Mouse (Mus musculus): ENCODE data around the gene Bach2.

Gene Bach2

DNA sequence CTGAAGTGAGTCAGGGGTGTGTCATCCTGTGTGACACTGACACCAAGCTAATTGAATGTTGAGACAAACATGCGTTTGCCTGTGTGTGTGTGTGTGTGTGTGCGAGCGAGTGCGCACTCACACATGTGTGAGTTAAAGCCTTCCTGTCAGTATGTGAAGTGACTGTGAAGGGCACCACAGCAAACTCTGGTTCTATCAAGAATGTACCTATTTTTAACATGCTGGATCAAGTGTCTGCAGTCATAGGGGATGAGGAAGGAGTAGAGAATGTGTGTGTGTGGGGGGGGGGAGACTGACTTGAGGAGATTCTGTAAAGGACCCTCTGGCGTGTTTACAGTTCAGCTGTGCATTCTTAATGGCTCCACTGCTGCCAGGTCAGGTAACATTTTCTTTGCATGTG lies 64.1 kb downstream of the Bach2 start:
- DNase-seq: no peak

DNA sequence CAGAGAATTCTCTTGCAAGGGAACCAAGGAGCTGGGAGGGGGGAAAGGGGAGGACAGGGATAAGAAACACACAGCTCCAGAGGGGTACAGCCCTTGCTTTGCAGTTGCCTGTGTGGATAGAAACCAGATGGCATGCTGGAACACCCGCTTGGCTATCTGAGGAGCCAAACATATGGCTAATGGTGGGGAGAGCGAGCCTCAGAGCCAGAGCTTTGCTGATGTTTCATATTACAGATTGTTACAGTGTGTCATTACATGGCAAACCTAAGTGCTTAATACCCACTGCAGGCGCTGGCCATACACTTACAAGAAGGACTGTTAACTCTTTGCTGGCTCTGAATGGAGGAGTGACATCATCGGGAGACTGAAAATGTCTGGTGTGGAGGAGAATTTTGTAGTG lies 64.5 kb downstream of the Bach2 start:
- peak; percentile 71 for DNase-seq

DNA sequence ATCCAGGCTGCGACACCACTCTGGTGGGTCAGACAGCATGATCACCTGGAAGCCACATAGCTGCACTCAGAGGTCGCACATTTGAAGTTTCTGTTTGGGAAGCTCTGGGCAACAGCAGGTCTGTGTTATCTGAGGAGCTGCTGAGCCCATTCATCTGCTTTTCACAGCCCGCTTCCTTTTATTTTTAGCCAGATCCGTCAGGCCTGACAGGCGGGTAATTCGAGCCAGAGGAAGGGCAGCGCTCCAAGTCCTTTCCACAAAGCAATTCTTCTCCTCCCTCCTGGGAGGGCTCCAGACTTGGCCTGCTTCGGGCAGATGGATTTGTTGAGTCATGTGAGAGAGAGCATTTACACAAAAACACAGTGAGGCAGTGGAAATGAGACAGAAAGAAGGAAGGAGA lies 65.1 kb downstream of the Bach2 start:
- DNase-seq: peak; percentile 97

DNA sequence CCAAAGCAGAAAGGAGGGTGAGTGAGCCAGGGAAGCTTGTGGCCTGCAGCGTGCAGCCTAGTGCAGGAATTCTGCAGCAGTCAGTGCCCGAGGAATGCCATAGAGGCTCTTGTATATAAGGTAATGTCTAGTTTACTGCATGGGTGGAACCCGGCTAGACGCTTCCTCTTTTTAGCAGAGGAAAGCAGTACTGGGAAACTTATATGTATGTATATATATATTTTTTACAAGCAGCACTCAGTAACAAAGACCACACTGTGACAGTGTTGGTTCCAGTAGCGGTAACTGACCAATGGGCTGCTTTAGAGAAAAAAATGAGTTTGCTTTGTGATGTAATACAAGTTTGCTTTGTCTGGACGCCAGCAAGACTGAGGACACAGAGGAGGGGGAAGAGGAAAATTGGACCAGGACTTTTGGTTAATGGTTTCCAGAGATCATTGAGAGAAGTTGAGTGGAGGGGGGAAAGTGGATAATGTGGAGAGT lies 65.7 kb downstream of the Bach2 start:
- DNase-seq: peak; percentile 40

DNA sequence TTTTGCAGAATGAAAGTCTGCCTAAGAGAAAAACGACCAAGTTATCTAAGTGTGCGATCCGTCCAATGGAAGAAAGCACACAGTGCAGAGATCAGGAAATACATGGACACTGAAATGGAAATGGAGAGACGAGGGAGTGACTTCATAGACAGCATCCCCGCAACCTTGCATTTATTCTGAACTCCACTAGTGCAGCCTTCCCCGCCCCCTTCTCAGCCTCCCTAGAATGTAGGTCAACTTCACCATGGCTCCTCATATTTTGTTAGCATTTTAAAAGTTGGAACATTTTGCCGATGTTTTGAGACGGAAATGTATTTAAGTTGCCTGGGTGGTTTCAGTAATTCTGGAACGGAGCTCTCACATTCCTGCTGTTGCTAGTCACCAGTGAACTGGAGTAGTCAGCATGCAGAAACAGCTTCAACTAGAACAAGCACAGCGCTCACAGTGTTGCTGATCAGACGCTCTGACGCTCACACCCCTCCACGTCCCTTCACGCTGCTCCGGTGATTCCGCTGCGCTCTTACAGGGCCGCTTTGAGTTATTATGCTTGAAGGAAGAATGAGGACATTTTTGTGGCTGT lies 66.5 kb downstream of the Bach2 start:
- no peak for DNase-seq

DNA sequence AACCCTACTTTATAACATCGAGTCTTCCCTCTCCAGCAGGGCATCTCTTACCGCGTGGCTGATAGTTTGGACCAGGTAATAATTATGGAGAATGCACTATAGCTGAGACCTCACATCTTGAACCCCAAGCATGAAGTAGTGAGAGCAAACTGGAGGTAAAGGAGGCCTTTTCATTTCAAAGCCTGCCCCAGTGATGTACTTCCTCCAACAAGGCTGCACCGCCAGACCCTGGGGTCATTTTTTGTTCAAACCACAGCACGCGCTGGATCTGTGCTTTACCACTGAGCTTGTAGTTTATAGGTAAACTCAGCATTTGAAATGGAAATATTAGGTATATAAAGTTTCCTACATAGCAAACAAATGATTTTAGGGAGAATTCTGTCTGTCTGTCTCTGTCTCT lies 67.1 kb downstream of the Bach2 start:
- no peak for DNase-seq

DNA sequence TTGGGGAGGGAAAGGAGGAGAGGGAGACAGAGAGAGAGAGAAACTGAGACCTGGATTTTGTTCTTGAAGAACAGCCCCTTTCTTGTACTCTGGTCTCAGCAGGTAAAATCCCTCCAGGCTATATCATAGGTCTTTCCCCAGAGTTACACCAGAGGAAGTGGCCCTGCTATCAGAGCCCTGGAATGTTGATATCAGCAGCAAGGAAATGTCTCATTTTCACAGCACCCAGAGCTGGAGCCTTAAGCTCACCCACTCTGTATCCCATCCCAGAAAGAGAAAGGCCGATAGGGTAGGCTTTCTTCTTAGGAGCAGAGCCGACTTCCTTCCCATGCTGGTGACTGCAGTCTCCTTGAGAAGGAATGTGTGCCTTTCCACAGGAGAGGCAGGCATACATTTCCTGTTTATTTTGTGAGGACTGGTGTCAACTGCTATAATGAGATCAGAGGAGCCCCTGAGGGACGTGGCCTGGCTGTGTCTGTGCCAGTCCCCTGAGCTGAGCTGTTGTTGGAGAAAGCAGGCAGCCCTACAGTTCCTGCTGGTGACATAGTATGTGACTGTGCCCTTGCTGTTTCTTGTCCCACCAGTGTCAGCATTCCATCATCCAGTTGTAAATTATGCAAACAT lies 67.7 kb downstream of the Bach2 start:
- no peak for DNase-seq

DNA sequence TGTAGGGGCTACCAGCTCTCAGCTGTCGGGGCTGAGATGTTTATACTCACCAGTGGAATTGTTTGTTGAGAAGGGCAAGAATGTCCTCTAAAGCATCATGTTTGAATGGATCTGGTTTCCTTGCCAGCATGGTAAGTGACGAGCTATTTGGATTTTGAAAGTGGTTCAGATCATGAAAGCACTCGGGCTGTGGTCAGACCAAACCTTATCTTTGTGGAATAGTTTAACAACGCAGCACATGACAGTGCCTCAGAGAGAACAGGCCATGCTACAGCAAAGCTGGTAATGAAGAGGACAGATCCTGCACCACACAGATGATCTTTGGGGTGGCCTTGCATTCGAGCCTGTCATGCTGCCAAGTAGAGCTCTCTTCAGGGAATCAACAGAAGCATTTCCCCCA lies 68.6 kb downstream of the Bach2 start:
- no peak for DNase-seq

DNA sequence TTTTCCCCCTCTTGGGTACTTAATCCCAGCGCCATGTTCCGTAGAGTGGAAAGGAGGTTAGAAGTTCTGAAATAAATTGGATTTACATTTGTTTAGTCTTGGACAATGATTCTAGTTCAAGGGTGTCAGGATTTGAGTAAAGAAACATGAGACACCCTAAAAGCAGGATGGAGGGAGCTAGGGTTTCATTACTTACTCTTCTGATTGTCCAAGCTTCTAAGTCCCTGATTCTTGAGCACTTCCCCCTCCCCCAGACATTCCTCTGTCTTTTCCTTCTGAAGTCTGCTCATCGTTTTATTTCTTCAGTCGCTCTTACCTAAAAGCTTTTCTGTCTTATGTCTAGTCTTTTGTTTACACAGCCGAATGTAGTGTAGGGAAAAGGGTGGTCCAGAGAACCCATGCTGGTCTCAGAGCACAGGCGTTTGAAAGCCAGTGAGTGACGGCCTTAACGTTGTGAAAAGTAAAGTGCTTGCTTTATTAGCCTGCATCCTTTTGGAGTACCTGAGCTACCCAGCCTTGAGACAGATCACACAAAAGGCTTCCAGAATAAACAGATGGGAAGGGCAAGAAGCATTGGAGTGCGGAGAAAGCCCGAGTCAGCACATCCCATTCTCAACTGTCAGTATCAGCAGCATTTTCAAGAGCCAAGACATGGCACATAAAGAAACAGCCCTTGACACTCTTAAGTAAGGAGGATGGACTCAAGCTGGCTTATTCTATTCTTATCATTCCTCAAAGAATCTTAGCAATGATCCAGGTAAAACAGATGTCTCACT lies 73.8 kb downstream of the Bach2 start:
- DNase-seq: no peak

DNA sequence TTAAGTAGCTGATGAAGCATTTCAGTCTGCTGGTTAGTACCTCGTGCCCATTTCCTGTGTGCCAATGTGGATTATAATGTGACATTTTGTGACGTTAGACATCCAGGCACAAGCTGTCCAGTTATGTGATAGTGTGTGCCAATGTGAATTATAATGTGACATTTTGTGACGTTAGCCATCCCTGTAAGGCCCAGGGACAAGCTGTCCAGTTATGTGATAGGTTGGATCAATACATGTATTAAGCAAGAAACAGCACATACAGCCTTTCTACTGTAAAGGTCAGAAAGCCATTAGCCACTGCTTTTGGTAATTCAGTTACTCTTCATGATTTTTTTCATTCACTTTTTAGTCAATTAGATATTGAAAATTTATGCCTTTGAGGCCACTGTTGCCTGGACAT lies 76.3 kb downstream of the Bach2 start:
- no peak for DNase-seq

DNA sequence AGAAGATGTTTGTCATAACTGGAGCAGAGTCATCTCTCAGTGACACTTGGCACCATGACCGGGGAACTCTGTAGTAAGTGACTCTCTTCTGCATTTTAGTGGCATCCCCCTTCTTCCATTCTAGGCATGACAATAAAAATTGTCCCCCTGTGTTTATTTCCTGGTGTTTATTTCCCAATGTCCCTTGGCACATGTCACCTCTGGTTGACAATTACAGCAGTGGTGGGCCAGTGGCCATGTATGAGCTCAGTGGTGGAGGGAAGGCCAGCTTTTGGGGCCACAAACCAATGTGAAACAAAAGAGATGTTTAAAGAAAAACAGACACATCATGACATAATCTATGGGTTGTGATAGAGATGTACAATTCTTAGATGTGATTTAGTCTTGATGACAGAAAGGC lies 80.0 kb downstream of the Bach2 start:
- no peak for DNase-seq

DNA sequence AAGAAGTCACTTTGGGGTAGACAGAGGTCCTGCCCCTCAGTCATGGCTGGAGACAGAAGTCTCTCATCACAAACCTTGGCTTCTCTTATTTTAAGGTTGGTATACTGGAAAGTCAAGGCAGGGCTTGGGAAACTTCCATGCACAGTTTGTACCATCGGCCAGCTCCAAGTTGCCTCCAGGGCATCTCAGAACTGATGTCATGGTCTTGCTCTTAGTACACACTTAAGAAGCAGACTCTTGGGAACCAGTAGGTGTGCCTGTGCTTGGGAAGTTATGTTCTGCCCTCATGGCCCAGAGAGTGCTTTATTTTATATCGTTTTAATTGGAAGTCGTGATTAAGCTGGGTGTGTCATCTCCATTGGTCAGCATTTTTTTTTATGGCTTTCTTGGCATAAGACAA lies 80.7 kb downstream of the Bach2 start:
- no peak for DNase-seq

DNA sequence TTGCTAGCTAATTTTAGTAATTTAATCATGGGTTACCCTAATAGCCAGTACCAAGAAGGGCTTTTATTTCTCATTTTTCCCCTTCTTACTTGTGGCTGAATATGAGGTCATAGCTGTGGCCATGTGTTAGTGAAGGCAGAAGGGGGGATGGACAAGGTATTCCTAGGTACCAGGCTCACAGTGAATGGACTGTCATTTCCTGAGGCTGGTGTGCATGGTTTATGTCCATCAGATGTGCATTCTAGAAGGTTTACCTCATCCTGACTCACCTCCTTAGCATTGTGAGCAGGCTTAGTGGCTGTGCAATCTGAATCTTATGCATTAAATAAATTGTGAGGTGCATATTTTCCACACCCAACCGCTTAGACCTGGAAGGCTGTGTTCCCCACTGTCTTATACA lies 81.4 kb downstream of the Bach2 start:
- DNase-seq: no peak

DNA sequence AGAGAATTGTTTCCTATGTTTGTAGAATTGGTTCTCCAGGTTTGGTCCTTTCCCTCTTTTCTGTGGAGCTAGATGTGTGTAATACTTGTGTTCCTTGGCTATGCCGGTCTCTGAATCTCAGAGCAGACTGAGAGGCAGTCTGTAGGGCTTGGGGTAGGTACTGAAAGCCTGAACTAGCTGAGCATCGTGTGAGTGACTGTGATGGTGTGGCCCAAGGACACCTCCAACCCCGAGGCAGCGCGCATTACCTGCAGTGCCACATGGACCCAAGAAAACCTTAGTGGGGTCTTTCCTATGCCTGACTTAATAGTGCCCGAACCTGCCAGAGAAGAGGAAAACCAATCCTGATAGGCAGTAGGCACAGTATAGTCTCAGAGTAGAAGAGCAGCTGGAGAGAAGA lies 85.5 kb downstream of the Bach2 start:
- DNase-seq: no peak

DNA sequence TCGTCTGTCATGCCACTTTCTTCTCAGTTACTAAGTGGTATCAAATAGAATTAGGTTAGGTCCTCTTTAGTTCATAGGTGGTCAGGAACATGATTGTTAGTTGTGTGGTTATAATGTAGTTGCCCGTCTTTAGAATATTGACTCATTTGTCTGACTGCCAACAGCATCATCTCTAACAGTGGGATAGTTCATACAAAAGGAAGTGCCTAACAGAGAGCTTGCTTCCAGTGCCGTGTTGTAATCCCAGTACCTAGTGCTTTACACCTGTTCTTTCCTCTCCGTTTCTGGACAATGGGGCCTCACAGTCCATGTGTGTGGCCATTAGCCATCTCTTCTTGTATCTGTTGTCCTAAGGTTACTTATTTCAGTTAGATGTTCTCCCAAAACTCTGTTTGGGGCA lies 86.4 kb downstream of the Bach2 start:
- DNase-seq: no peak

DNA sequence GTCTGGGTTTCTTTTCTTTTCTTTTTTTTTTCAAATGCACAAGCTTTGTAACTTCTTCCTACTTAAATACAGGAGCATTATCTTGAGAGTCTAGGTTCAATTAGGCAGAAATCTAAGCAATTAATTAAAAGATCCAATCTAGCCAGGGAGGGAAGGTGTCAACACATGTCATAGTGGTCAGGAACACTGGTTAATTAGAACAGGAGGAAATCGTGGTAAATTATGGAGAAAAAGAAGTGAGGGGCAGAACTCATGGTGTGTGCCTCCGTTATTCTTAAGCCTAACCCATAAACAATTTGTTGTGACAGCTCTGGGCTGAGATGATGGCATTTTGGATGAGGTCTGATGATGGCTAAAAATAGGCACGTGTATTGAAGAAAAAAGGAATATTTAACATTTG lies 87.0 kb downstream of the Bach2 start:
- DNase-seq: no peak

DNA sequence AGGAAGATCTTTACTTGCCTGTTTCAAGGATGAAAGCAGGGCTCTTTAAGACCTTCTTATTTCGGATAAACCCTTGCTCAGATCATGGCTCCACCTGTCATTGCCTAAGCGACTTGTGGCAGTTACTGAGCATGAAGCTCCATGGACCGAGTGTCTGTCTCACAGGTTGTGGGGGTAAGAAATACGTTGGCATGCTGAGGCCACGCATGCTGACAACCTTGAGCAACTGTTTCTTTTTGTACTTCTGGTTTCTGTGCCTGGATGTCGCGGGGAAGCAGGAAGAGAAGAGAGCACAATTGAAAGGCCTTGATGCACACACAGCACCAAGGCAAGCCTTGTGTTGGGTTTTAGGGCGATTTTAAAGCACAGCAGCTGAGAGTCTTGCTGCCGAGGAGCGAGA lies 87.7 kb downstream of the Bach2 start:
- DNase-seq: no peak

DNA sequence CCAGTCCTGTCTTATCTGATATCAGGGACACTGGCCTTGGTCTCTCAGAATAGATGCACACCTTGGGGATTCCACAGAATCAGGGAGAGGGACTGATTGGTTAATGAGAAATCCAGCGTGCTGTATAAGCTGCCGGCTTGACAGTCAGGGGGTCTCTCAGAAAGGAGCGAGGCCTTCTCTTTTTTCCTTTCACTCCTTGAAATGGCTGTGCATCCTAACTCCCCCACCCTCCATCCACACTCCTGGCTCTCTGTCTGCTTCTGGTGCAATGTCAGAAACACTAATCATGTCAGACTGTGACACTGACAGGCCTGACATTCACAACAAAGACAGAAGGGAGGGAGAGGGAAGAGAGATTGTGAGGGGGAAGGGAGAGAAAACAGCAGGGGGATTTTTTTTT lies 88.3 kb downstream of the Bach2 start:
- DNase-seq: no peak

DNA sequence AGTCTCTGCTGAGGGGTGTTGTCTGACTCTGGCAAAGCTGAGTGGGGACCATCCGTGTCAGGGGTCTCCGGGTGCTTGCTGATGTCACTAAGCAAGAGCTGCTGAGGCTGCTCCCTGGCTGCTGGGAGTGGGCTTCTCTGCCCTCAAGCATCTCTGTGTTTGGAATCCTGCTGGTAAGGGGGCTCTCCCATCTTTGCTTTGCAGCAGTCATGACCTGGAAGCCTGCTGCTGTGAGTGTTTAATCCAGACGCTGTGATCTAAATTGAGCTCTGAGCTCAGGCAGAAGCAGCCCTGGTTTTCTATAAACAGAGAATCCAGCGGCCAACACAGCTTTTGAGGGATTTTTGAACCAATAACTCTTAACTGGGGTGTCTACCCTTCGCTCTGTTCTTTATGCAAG lies 89.0 kb downstream of the Bach2 start:
- DNase-seq: no peak

DNA sequence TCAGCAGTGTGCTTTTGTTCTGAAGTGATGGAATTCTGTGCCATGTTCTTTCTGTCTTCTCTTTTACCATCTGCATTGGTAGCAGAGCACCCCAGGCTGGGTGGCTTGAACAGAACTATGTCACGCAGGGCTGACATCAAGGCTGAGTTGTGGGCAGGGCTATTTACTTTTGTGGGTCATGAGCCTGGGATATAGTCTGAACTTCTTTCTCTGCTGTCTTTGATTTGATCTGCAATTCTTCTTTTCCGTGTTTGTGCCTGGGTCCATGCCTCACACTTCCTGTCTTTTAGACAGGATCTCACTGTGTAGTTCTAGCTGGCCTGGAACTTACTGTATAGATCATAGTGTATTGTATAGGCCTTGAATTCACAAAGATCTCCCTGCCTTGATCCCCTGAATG lies 90.0 kb downstream of the Bach2 start:
- no peak for DNase-seq

DNA sequence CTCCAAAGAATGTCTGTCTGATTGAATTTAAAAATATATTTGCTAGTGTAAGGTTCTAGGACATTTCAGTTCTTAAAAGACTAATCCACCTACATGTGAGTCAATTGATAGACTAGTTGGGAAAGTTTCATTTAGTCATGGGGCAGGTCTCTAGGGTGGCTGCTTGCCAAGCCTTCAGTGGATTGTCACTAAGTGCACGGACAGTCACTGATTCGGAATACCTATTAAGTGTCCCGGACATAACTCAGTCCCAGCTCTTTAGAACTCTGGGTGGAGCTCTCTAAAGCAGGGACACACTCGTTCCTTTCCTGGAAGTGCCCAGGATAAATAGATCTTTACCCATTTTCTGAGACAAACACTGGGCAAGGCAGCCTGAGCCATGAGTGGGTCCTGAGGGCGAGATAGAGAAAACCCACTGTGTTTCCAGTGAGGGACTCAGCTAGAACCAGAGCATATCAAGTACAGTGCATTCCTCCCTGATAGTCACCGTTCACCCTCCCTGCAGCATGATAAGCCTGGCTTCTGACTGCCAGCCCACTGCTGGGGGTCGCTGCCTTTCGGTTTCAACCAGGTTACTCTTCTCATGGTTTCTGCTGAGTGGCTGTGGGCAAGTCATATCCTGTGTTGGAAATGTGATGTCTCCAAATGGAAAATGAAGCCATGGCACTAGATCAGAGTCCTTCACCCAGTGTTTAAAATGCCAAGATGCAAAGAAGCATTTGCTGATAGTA lies 92.1 kb downstream of the Bach2 start:
- no peak for DNase-seq

DNA sequence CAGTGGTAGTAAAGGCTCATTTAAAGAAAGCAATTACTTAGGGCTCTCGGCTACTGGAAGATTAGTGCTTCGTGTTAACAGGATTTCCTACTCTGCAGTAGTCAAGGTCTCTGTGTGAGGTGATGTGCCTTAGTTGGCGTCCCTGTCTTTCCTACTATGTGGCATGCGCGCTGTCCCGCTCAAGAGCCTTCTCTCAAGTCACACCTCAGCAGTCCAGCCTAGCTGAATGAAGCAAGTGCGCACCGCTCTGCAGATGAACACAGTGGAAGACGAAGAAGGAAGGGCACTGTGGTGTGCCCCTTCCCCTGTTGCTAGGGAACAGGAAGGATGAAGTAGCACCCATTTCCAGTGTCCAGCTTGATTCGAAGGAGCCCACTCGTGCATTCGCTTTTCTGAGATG lies 93.4 kb downstream of the Bach2 start:
- no peak for DNase-seq

DNA sequence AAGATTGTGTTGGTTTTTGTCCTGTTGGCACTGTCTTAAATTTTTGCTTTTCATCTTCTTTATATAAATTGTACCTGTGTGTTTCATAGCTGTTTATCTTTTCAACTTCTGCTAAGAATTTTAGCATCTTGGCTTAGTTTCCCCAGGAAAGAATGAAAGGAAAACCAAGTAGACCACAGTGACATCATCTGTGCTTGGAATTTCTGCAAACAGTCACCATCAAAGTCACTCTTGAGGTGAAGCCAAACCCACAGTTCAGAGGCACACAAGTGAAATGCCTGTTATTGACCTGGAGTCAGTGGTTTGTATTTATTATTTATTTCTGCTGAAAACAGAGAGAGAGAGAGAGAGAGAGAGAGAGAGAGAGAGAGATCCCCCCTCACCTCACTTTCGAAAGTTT lies 95.5 kb downstream of the Bach2 start:
- no peak for DNase-seq

DNA sequence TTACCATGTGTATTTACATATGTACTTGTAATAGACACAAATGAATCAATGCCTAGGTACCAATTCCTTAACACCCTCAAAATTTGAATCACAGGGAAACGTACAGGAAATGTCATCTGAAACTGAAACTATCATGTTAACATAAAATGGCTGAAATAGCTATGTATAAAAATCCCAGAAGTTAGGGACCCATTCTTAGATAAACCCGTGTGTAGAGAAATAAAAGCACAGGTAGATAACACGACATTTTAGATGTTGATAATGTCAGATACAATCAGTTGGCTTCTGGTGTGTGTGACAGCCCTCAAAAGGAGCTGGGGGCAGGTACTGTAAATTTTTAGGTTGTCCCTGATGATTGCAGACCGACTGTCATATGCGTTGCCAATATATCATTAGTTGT lies 96.2 kb downstream of the Bach2 start:
- no peak for DNase-seq

All from cerebellum, adult 11-12 months (tissue).